Mouse (Mus musculus) heart, postnatal 0 days (tissue): ENCODE measurements at regions not wholly inside any gene's neighbourhood (a gene's known extent, or its start where the extent isn't known, plus 50 kb on each side); places are given as distances from the start of the nearest gene placed in this dataset.

ENCODE experiments used
- CTCF ChIP-seq: IDR thresholded peaks from 2 replicates; pipeline ENCODE4 v1.5.1; 2016; ENCODE audit warnings: antibody characterized with exemption, control low read depth, low read depth
- EP300 ChIP-seq: IDR thresholded peaks from 2 replicates; pipeline ENCODE4 v1.6.1; 2016; ENCODE audit warnings: antibody characterized with exemption, low read depth

- TF ChIP-seq CTCF (no peak), EP300 (no peak)
Observed at GRCm38 (mm10) chr10:91953078-91953477, 769.1 kb downstream of the Nedd1 start.
